Mouse (Mus musculus): ENCODE data around the gene Krtap6-5.
"Not testable (repeated sequence)": the region's sequence is repeated elsewhere in the genome, so short reads cannot be mapped to it uniquely, and the experiment has no call there.

Gene Krtap6-5

GRCm38 (mm10) chr16:89047783-89048182, at the start of gene Krtap6-5:
TSS of gene Krtap6-5 (minus strand) at chr16:89047883.
- DNase-seq (ENCODE audit: low spot score), result no peak

GRCm38 (mm10) chr16:89071041-89071440, 23.4 kb upstream of the Krtap6-5 start:
- not testable (repeated sequence) for DNase-seq (ENCODE audit: low spot score)

- not testable (repeated sequence) for DNase-seq (ENCODE audit: low spot score)
These were observed 16.2 kb upstream of the Krtap6-5 start, which contains the start of gene 1110025L11Rik for GRCm38 (mm10) chr16:89063902-89064301. TSS of gene 1110025L11Rik (minus strand) at chr16:89064002.

- not testable (repeated sequence) for DNase-seq (ENCODE audit: low spot score)
These were observed 6.3 kb downstream of the Krtap6-5 start, which contains the start of gene Gm10228 for GRCm38 (mm10) chr16:89041372-89041771. TSS of gene Gm10228 (minus strand) at chr16:89041472.

GRCm38 (mm10) chr16:89031399-89031798, 16.3 kb downstream of the Krtap6-5 start, which contains the start of gene Krtap6-1:
TSS of gene Krtap6-1 (plus strand) at chr16:89031699.
- not testable (repeated sequence) for DNase-seq (ENCODE audit: low spot score)

GRCm38 (mm10) chr16:89014984-89015383, 32.7 kb downstream of the Krtap6-5 start, which contains the start of gene Gm10229:
TSS of gene Gm10229 (plus strand) at chr16:89015284.
- not testable (repeated sequence) for DNase-seq (ENCODE audit: low spot score)

- DNase-seq (ENCODE audit: low spot score), result no peak
These were observed 33.7 kb downstream of the Krtap6-5 start for GRCm38 (mm10) chr16:89013973-89014372.

GRCm38 (mm10) chr16:89010659-89011058, 37.0 kb downstream of the Krtap6-5 start, which contains the start of gene Krtap22-2:
TSS of gene Krtap22-2 (minus strand) at chr16:89010759.
- no peak for DNase-seq (ENCODE audit: low spot score)

Measured in ovary, postnatal 10 days (tissue).